Mouse (Mus musculus) CH12.LX (cell line): ENCODE results near the gene Gm6614. TPM values are rescaled to one million over a fixed set of nuclear protein-coding genes. Genes with fewer than 3 reads are reported as not detected.

ENCODE experiments used
- DNase-seq: peaks from one replicate; pipeline ENCODE4 v3.0.0-alpha.2; 2013; ENCODE audit errors: extremely low read depth
- H3K27ac ChIP-seq: 2 replicates; pipeline ENCODE4 v1.5.1; 2012; ENCODE audit warnings: low read depth, mild to moderate bottlenecking, control low read depth, moderate library complexity; ENCODE audit not compliant: insufficient read depth
- H3K27me3 ChIP-seq: replicated peaks from 2 replicates; pipeline ENCODE3; 2012; ENCODE audit warnings: inconsistent platforms
- H3K36me3 ChIP-seq, 2 experiments: replicated peaks in 1 of 2; 2 replicates each; pipeline versions ENCODE3 to v1.6.1; 2012; ENCODE audit warnings: inconsistent platforms in 1 of 2, low read length in 1 of 2, mild to moderate bottlenecking in 1 of 2, mixed read lengths in 1 of 2, moderate library complexity in 1 of 2; ENCODE audit not compliant: control insufficient read depth in 1 of 2, insufficient read depth in 1 of 2
- H3K4me1 ChIP-seq, 2 experiments: 2 replicates each; pipeline ENCODE4 v1.6.1; 2012; ENCODE audit warnings: inconsistent platforms in 1 of 2, moderate library complexity in 1 of 2; ENCODE audit not compliant: insufficient read depth in 2 of 2, control insufficient read depth in 1 of 2
- H3K4me2 ChIP-seq: 2 replicates; pipeline ENCODE4 v1.6.1; 2012; ENCODE audit warnings: low read depth, mild to moderate bottlenecking, control low read depth; ENCODE audit not compliant: poor library complexity, insufficient read depth, severe bottlenecking
- H3K4me3 ChIP-seq, 3 experiments: fragments of 150-350 bp in 1 of 3; sonication (generic) in 1 of 3; replicated peaks in 1 of 3; 2 replicates each; pipeline versions ENCODE3 to v1.5.1; 2011 to 2012; ENCODE audit warnings: low read depth in 2 of 3, low read length in 2 of 3, mild to moderate bottlenecking in 2 of 3, moderate library complexity in 2 of 3, control low read depth in 1 of 3, improper control_type of control experiment in 1 of 3, inconsistent platforms in 1 of 3, mixed read lengths in 1 of 3; ENCODE audit not compliant: poor library complexity in 1 of 3
- H3K79me2 ChIP-seq: replicated peaks from 2 replicates; pipeline ENCODE4 v1.6.1; 2012; ENCODE audit warnings: mild to moderate bottlenecking, moderate library complexity; ENCODE audit not compliant: control insufficient read depth, poor library complexity, insufficient read depth, severe bottlenecking; ENCODE audit errors: extremely low read depth
- H3K9ac ChIP-seq: 2 replicates; pipeline ENCODE4 v1.6.1; 2012; ENCODE audit warnings: low read depth, mild to moderate bottlenecking, control low read depth, moderate library complexity; ENCODE audit not compliant: insufficient read depth
- H3K9me3 ChIP-seq: replicated peaks from 2 replicates; pipeline ENCODE3; 2012; ENCODE audit warnings: low read length, inconsistent platforms, mixed read lengths
- BHLHE40 ChIP-seq: IDR thresholded peaks from 2 replicates; pipeline ENCODE4 v1.6.1; 2011; ENCODE audit warnings: mild to moderate bottlenecking, low read depth, low read length, improper control_type of control experiment
- CHD2 ChIP-seq: IDR thresholded peaks from 2 replicates; pipeline ENCODE4 v1.6.1; 2011; ENCODE audit warnings: low read length, improper control_type of control experiment
- E2F4 ChIP-seq: IDR thresholded peaks from 2 replicates; pipeline ENCODE4 v1.6.1; 2011; ENCODE audit warnings: low read depth, low read length, improper control_type of control experiment; ENCODE audit not compliant: insufficient replicate concordance
- ELF1 ChIP-seq: IDR thresholded peaks from 2 replicates; pipeline ENCODE4 v1.6.1; 2014; ENCODE audit warnings: low read depth, mild to moderate bottlenecking, inconsistent platforms, low read length, improper control_type of control experiment
- HCFC1 ChIP-seq: IDR thresholded peaks from 2 replicates; pipeline ENCODE4 v1.6.1; 2012; ENCODE audit warnings: low read depth, mild to moderate bottlenecking, inconsistent platforms, low read length, improper control_type of control experiment
- JUN ChIP-seq: IDR thresholded peaks from 2 replicates; pipeline ENCODE4 v1.6.1; 2011; ENCODE audit warnings: low read depth, mild to moderate bottlenecking, low read length, improper control_type of control experiment, moderate library complexity; ENCODE audit not compliant: insufficient read depth
- JUND ChIP-seq: conservative IDR thresholded peaks from 2 replicates; pipeline ENCODE4 v1.6.1; 2011; ENCODE audit warnings: low read depth, low read length, improper control_type of control experiment
- MAFK ChIP-seq: IDR thresholded peaks from 2 replicates; pipeline ENCODE4 v1.6.1; 2011; ENCODE audit warnings: low read length, improper control_type of control experiment; ENCODE audit not compliant: insufficient replicate concordance
- MAX ChIP-seq: IDR thresholded peaks from 2 replicates; pipeline ENCODE4 v1.6.1; 2011; ENCODE audit warnings: low read length, improper control_type of control experiment
- MEF2A ChIP-seq: IDR thresholded peaks from 2 replicates; pipeline ENCODE4 v1.6.1; 2014; ENCODE audit warnings: low read depth, mild to moderate bottlenecking, inconsistent platforms, low read length, improper control_type of control experiment, borderline replicate concordance
- MYC ChIP-seq: IDR thresholded peaks from 2 replicates; pipeline ENCODE4 v1.6.1; 2011; ENCODE audit warnings: low read depth, mild to moderate bottlenecking, improper control_type of control experiment, low read length
- NRF1 ChIP-seq: IDR thresholded peaks from 2 replicates; pipeline ENCODE4 v1.6.1; 2014; ENCODE audit warnings: low read depth, mild to moderate bottlenecking, inconsistent platforms, low read length, improper control_type of control experiment, moderate library complexity
- RCOR1 ChIP-seq: conservative IDR thresholded peaks from 2 replicates; pipeline ENCODE4 v1.6.1; 2012; ENCODE audit warnings: low read depth, mild to moderate bottlenecking, inconsistent platforms, low read length, improper control_type of control experiment
- SIN3A ChIP-seq: IDR thresholded peaks from 2 replicates; pipeline ENCODE4 v1.6.1; 2012; ENCODE audit warnings: low read length, improper control_type of control experiment, inconsistent platforms
- SMC3 ChIP-seq: IDR thresholded peaks from 2 replicates; pipeline ENCODE4 v1.6.1; 2011; ENCODE audit warnings: low read depth, low read length, improper control_type of control experiment
- TBP ChIP-seq: conservative IDR thresholded peaks from 2 replicates; pipeline ENCODE4 v1.6.1; 2011; ENCODE audit warnings: low read depth, low read length, improper control_type of control experiment
- TCF12 ChIP-seq: IDR thresholded peaks from 2 replicates; pipeline ENCODE4 v1.6.1; 2014; ENCODE audit warnings: low read depth, mild to moderate bottlenecking, inconsistent platforms, low read length, improper control_type of control experiment
- UBTF ChIP-seq: IDR thresholded peaks from 2 replicates; pipeline ENCODE4 v1.6.1; 2012; ENCODE audit warnings: low read depth, mild to moderate bottlenecking, inconsistent platforms, low read length, improper control_type of control experiment, moderate library complexity
- ZC3H11A ChIP-seq: IDR thresholded peaks from 2 replicates; pipeline ENCODE4 v1.6.1; 2012; ENCODE audit warnings: low read depth, mild to moderate bottlenecking, inconsistent platforms, low read length, improper control_type of control experiment
- dilution Hi-C: fragments of 300-500 bp; cut with MboI; formaldehyde crosslinking; loops from 2 replicates; pipeline ENCODE4 v1.14.3; 2020; ENCODE audit warnings: low sequenced_read_pairs; ENCODE audit not compliant: extremely low pct_unique_long_range_greater_than_20kb, extremely low pct_ligation_motif_present
- in situ Hi-C: fragments of 300-500 bp; cut with MboI; formaldehyde crosslinking; loops from 3 replicates; pipeline ENCODE4 v1.14.3; 2019; ENCODE audit warnings: low sequenced_read_pairs, low pct_ligation_motif_present, low pct_unique_long_range_greater_than_20kb, mixed read lengths
- polyA plus RNA-seq: library from polyadenylated mRNA; unstranded; fragments of >175 nt; gene quantifications from 2 replicates; pipeline ENCODE4 v1.2.1, GENCODE M21; 2012; ENCODE audit warnings: low read depth; ENCODE audit not compliant: insufficient read length
- total RNA-seq, 2 experiments: library from RNA; depleted of rRNA; stranded (reverse); fragments of 300-350 nt in 1 of 2; fragments of >200 nt in 1 of 2; gene quantifications; 2 replicates each; pipeline ENCODE4 v1.2.3; 2012 to 2014

The Gm6614 gene
- total and polyA plus RNA-seq, 3 experiments, result not detected

DNA sequence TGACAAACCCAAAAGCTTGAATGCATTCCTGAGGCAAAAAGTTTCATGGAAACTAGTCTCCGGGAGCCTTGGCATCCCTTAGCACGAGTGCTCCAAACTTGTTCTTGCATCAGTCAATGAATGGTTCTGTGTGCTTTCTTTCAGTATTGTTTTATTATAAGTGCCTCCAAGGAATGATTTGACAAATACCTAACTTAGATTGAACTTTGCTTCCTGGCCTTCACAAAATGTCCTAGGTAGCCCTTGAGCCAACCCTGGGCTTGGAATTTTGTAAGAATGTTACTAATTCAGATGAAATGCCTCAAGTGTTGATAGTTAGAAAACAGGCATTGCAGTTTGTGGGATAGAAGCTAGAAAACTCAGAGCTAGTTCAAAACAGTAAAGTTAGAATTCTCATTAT lies 34.5 kb upstream of the Gm6614 start:
- Histone ChIP-seq H3K9ac (no peak overlapping the region), H3K27ac (no peak overlapping the region), H3K4me2 (no peak overlapping the region), H3K79me2 (no peaks in the 10 kb centered on the region), H3K4me1 (no peaks in the 10 kb centered on the region), H3K9me3 (peaks cover 35% of the 10 kb centered on the region), H3K27me3 (no peaks in the 10 kb centered on the region), H3K36me3 (no peaks in the 10 kb centered on the region), H3K4me3 (no peak overlapping the region)
- dilution Hi-C loops, result no loop called here
- in situ Hi-C loops, result no loop called here
- DNase-seq, result no peak
- TF ChIP-seq JUN (no peak), TCF12 (no peak), UBTF (no peak), MAX (no peak), SMC3 (no peak), MEF2A (no peak), JUND (no peak), BHLHE40 (no peak), ZC3H11A (no peak), NRF1 (no peak), MAFK (no peak), MYC (no peak), E2F4 (no peak), SIN3A (no peak), CHD2 (no peak), TBP (no peak), RCOR1 (no peak), ELF1 (no peak)

DNA sequence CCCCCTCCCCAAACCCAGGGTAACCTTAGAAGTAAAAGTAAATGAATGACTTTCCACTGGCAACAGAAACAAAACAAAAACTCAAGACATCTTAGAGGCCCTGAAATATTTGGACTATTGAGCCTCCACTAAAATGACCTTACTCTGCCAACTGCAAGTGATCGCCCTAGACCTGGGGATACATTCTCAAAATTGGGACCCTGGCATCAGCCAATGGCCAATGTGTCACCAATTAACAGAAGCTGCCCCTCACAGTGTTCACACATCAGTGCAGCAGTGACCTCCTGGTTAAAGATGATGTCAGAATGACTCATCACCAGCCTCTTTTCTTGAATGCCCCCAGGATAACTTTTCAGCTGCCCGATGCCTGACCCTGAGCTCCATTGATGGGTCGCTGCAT lies 30.7 kb upstream of the Gm6614 start:
- Histone ChIP-seq H3K9ac (no peak overlapping the region), H3K4me1 (no peaks in the 10 kb centered on the region), H3K79me2 (no peaks in the 10 kb centered on the region), H3K9me3 (peaks cover 33% of the 10 kb centered on the region), H3K4me3 (no peak overlapping the region), H3K36me3 (no peaks in the 10 kb centered on the region), H3K27me3 (no peaks in the 10 kb centered on the region), H3K27ac (no peak overlapping the region), H3K4me2 (no peak overlapping the region)
- DNase-seq, result no peak
- in situ Hi-C loops, result no loop called here
- TF ChIP-seq HCFC1 (no peak), MEF2A (no peak), UBTF (no peak)
- dilution Hi-C loops, result no loop called here
